Mouse (Mus musculus): ENCODE results near the gene Rbm14.
"Not testable (repeated sequence)": the region's sequence is repeated elsewhere in the genome, so short reads cannot be mapped to it uniquely, and the experiment has no call there.

Gene Rbm14

GRCm38 (mm10) chr19:4813015-4813414 is 1.6 kb upstream of the Rbm14 start:
- no peak for DNase-seq (ENCODE audit: extremely low spot score, low read depth, low spot score)

- not testable (repeated sequence) for DNase-seq (ENCODE audit: extremely low spot score, low read depth, low spot score)
Measured at GRCm38 (mm10) chr19:4812334-4812949, 1.0 kb upstream of the Rbm14 start.

- no peak for DNase-seq (ENCODE audit: extremely low spot score, low read depth, low spot score)
Measured at GRCm38 (mm10) chr19:4811909-4812242, 442 bp upstream of the Rbm14 start.

DNA sequence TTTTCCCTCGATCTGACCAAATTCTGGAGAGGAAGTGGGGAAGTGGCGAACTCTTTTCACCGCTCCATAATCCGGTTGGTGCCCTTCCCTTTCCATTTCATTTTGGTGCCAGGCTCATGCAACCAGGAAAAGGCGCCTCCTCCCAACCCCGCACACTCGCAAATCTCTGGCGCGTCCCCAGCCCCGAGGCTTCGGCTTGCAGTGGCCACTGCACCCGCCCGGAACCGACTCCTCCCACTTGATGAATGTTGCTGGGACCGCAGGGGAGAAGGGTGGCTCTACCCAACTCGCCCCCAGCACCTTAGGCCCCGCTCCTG is 730 bp downstream of the Rbm14 start:
- no peak for DNase-seq (ENCODE audit: extremely low spot score, low read depth, low spot score)

DNA sequence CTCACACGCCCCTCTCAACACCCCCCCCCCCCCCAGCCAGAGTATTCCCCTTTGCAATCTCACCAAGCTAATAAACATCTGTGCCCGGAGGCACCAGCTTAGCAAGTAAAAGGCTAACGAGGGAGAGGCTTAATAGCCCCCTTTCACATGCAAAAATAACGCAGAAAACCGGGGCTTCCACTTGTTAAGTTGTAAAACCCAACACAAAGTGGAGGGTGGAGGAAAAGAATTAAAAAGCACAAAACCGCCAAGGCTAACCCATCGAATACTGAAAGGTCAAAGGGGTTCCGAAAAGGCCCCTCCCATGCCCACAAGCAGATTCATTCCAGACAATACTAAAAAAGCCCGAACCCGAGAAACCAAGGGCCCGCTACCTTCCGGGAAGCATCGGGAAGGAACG is 1.1 kb downstream of the Rbm14 start:
- no peak for DNase-seq (ENCODE audit: extremely low spot score, low read depth, low spot score)

DNA sequence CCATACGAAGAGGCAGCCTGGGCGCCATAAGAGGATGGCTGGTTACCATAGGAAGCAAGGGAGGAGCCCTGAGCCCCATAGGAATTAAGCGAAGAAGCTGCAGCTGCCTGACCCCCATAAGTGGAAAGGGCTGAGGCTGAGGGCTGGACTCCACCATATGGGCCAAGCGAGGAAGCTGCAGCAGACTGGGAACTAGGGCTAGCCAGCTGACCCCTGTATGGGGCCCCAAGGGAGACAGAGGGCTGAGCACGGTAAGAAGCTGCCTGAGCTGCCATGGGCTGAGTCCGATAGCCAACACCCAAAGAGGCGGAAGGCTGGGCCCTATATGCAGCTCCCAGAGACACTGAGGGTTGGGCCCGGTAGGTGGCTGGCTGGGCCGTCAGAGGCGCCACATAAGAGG is 8.2 kb downstream of the Rbm14 start:
- DNase-seq (ENCODE audit: extremely low spot score, low read depth, low spot score): no peak

- no peak for DNase-seq (ENCODE audit: extremely low spot score, low read depth, low spot score)
Measured at GRCm38 (mm10) chr19:4802691-4803091, 8.7 kb downstream of the Rbm14 start.

GRCm38 (mm10) chr19:4799083-4799482 is 12.4 kb downstream of the Rbm14 start:
- no peak for DNase-seq (ENCODE audit: extremely low spot score, low read depth, low spot score)

- DNase-seq (ENCODE audit: extremely low spot score, low read depth, low spot score): no peak
Measured at GRCm38 (mm10) chr19:4797846-4798245, 13.6 kb downstream of the Rbm14 start.

DNA sequence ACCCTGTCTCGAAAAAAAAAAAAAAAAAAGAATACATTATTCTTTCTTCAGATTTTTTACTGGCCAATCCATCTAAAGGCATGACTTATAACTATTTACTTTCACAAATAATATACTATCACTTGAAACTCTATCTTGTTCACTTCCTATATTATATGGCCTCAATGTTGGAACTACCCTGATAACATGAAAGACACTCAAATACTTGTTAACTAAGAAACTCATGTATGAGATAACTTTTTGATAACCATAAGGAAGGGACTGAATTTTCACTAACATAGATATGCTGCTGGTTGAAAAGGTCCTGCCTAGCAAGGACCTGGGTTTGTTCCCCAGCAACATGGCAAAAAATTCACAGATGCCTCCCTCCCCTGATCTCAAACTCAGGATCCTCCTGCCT is 15.5 kb downstream of the Rbm14 start:
- DNase-seq (ENCODE audit: extremely low spot score, low read depth, low spot score): no peak

GRCm38 (mm10) chr19:4793831-4794422 is 17.5 kb downstream of the Rbm14 start, which contains the start of gene Rbm4:
Gene Rbm4 (minus strand): TSS chr19:4793901.
- peak; percentile 99 for DNase-seq (ENCODE audit: extremely low spot score, low read depth, low spot score)

DNA sequence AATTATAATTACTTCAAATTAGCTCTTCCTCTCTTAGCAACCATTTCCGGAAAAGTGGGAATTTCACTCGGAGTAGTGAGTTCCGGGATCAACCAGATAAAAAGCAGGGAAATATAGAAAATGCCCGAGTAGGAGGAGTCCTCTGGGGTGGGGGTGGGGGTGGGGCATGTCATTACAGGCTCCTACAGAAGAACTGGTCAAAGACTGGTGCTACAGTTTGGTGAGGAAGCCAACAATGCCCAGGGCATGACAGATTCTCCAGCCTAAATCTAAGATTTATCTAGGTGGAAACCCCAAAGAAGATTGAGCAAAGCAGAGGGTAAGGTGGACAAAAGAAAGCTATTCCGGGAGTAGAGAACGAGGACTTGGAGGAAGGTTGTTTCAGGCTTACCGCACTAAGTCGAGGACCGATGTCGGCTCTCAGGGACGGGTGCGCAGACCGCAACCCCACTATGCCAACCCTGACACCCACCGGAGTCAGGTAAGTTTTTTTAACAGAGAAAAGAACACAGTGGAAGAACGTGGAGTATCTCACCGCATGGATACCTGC is 18.1 kb downstream of the Rbm14 start:
- DNase-seq (ENCODE audit: extremely low spot score, low read depth, low spot score): peak; percentile 62

DNA sequence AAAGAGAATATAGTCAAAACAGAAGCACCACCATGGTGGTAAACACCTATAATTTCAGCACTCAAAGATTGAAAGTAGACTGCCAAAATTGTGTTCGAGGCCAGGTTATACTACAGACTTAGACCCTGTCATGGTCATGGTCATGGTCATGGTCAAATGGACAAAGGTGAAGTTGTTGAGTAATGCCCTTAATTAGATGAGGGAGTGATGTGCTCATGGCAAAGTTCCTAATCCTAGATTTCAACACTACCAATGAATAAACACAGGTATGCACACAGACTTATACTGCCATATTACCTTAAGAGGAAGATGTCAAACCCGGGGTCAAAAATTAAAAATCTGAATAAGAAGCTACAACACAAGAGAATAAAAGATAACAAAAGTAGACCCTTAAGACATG is 25.1 kb downstream of the Rbm14 start:
- no peak for DNase-seq (ENCODE audit: extremely low spot score, low read depth, low spot score)

GRCm38 (mm10) chr19:4785206-4785605 is 26.2 kb downstream of the Rbm14 start:
- DNase-seq (ENCODE audit: extremely low spot score, low read depth, low spot score): no peak

GRCm38 (mm10) chr19:4782891-4783290 is 28.5 kb downstream of the Rbm14 start:
- no peak for DNase-seq (ENCODE audit: extremely low spot score, low read depth, low spot score)

GRCm38 (mm10) chr19:4772785-4773184 is 38.6 kb downstream of the Rbm14 start:
- no peak for DNase-seq (ENCODE audit: extremely low spot score, low read depth, low spot score)

- no peak for DNase-seq (ENCODE audit: extremely low spot score, low read depth, low spot score)
Measured at GRCm38 (mm10) chr19:4767507-4768148, 43.8 kb downstream of the Rbm14 start.

DNA sequence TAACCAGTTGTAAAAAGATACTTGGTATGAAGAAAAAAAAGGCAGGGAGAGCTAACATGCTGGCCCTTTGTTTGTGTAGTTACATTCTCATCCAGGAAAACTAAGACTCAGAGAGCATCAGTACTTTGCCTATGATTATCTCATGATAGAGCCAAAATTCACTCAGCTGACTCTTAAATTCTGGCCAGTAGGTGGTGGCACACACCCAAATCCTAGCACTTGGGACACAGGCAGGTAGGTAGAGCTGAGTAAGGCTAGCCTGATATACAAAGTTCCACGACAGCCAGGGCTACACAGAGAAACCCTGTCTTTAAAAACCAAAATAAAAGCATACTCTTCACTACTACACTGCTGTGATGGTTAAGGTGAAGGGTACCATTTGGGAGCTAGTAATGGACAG is 48.6 kb downstream of the Rbm14 start:
- no peak for DNase-seq (ENCODE audit: extremely low spot score, low read depth, low spot score)

DNA sequence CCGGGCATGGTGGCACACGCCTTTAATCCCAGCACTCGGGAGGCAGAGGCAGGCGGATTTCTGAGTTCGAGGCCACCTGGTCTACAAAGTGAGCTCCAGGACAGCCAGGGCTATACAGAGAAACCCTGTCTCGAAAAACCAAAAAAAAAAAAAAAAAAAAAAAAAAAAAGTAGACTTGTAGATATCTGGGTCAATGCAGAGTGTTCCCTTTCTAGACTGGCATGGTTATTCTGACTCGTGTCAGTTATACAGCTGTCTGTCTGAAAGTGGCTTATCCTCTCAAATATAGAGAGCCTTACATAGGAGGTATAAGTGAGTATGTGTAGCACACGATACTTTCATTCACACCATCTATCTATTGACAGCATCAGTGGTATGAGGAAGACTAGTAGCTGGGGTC is 50.9 kb downstream of the Rbm14 start:
- DNase-seq (ENCODE audit: extremely low spot score, low read depth, low spot score): not testable (repeated sequence)

DNA sequence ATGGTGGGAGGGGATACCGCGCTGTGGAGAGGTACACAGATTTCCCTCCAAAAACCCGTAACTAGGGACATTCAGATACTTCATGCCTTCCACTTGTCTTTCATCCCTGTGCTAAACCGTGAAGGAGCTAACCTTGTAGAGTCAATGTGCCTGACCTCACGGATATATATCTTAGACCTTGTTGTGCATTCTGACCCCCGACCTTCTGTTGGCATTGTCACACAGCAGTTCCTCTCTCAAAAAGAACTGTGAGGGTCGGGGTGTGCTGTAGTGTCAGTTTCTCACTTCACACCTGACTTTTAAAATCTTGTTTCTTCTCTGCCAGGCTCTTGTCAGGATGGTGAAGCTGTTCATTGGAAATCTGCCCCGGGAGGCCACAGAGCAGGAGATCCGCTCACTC is 54.5 kb downstream of the Rbm14 start:
- DNase-seq (ENCODE audit: extremely low spot score, low read depth, low spot score): peak; percentile 14

GRCm38 (mm10) chr19:4756193-4756911 is 55.1 kb downstream of the Rbm14 start, which contains the start of gene Rbm4b:
Gene Rbm4b (plus strand): TSS chr19:4756497.
- peak; percentile 95 for DNase-seq (ENCODE audit: extremely low spot score, low read depth, low spot score)
